Mouse (Mus musculus) limb, embryonic 13.5 days (tissue): ENCODE measurements around the gene Eya2. TPM values are rescaled to one million over a fixed set of nuclear protein-coding genes. Genes with fewer than 3 reads are reported as not detected.
A peak's percentile ranks its signal among the peaks of the same experiment; 100 is the strongest.

Experiments used
- ATAC-seq: fragments of 200-750 bp; cut with Nextera tagmentation; 2 replicates; pipeline ENCODE4 v1.8.0; 2017; ENCODE audit warnings: low read depth, moderate number of reproducible peaks, moderate TSS enrichment; ENCODE audit not compliant: low FRiP score
- H3K27ac ChIP-seq: fragments of 300-500 bp; sonication (generic); 2 replicates; pipeline ENCODE4 v1.5.1; 2015; ENCODE audit warnings: inconsistent platforms, mild to moderate bottlenecking, moderate library complexity
- H3K27me3 ChIP-seq: fragments of 300-500 bp; sonication (generic); 2 replicates; pipeline ENCODE4 v1.6.1; 2015; ENCODE audit warnings: mild to moderate bottlenecking, inconsistent platforms
- H3K36me3 ChIP-seq: fragments of 300-500 bp; sonication (generic); 2 replicates; pipeline ENCODE4 v1.6.1; 2015; ENCODE audit warnings: inconsistent platforms, mild to moderate bottlenecking, moderate library complexity
- H3K4me1 ChIP-seq: fragments of 300-500 bp; sonication (generic); 2 replicates; pipeline ENCODE4 v1.6.1; 2015; ENCODE audit warnings: inconsistent platforms
- H3K4me2 ChIP-seq: fragments of 300-500 bp; sonication (generic); replicated peaks from 2 replicates; pipeline ENCODE4 v1.6.1; 2015; ENCODE audit warnings: inconsistent platforms, mild to moderate bottlenecking, moderate library complexity
- H3K4me3 ChIP-seq: fragments of 300-500 bp; sonication (generic); 2 replicates; pipeline ENCODE4 v1.5.1; 2015; ENCODE audit warnings: moderate library complexity, mild to moderate bottlenecking, inconsistent platforms
- H3K9ac ChIP-seq: fragments of 300-500 bp; sonication (generic); 2 replicates; pipeline ENCODE4 v1.6.1; 2015; ENCODE audit warnings: mild to moderate bottlenecking, inconsistent platforms
- H3K9me3 ChIP-seq: fragments of 300-500 bp; sonication (generic); 2 replicates; pipeline ENCODE4 v1.6.1; 2016; ENCODE audit warnings: inconsistent platforms
- WGBS: fragments of 180-500 bp; shearing (Covaris S2); methylation state at CpG from one replicate; pipeline ENCODE4 v1.1.7; 2015; 5-methylcytosine and 5-hydroxymethylcytosine counted together
- polyA plus RNA-seq: library from polyadenylated mRNA; unstranded; fragments of >200 nt; fragmentation: Nextera tagmentation; extraction: Ambion mirVana; gene quantifications from 2 replicates; pipeline ENCODE4 v1.2.1, GENCODE M21; 2015

The Eya2 gene
- polyA plus RNA-seq, 1 experiment from 2014 or later, result 17.2 TPM

DNA sequence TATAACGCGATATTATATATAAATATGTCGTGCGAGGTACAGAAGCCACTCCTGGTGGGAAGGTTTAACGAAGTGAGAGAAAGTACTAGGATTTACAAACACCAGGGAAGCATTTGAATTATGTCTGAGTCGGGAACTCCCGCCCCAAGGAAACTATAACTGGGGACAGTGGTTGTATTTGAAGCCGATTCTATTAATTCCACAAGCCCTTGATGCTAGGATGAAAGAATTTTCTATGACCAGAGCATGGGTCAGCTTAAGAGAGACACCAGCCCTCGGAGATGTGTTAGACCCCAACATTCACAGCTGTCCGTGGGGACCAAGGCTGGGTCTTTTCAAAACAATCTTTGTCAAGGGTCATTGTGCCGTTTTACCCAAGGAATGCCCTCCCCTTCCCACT, 1.3 kb downstream of the Eya2 start:
- ATAC-seq, result no peak
- Histone ChIP-seq H3K4me3 (peak overlapping the region; percentile 68), H3K36me3 (no peaks in the 10 kb centered on the region), H3K9me3 (0 out of 2 replicates have a peak, but pooled peaks cover 6% of the 10 kb centered on the region), H3K4me1 (peaks cover 53% of the 10 kb centered on the region), H3K4me2 (peak overlapping the region; percentile 95), H3K9ac (peak overlapping the region; percentile 81), H3K27me3 (peaks cover 77% of the 10 kb centered on the region), H3K27ac (no peak overlapping the region)
- 12% methylated on average over 11 of the region's 11 CpGs for WGBS

DNA sequence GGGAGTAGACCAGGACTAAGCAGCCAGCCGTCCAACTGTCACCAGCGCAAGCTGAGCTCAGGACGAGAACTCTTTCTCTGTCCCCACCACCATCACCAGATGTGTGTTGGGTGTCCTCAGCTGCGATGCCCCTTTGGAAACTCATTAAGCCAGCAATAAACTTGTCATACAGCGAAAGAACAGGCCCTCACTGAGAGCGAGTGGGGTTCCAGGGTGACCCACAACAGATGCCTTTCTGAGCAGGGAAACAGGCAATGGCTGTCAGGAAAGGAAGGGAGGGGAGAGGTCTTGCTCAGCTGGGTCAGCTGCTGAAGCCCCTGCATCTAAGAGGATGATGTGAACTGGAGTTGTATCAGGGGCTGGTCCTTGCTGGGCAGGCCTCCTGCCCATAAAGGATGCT, 2.7 kb downstream of the Eya2 start:
- H3K9me3 ChIP-seq, result 0 out of 2 replicates have a peak, but pooled peaks cover 6% of the 10 kb centered on the region
- no peak for ATAC-seq
- WGBS, result 17% methylated on average over 6 of the region's 6 CpGs
- peaks cover 67% of the 10 kb centered on the region for H3K4me1 ChIP-seq
- H3K36me3 ChIP-seq, result no peaks in the 10 kb centered on the region
- H3K27ac ChIP-seq, result no peak overlapping the region
- peak overlapping the region; percentile 95 for H3K4me2 ChIP-seq
- peak overlapping the region; percentile 17 for H3K4me3 ChIP-seq
- H3K27me3 ChIP-seq, result peaks cover 78% of the 10 kb centered on the region
- peak overlapping the region; percentile 10; the same call in 1 of the 2 replicates for H3K9ac ChIP-seq

GRCm38 (mm10) chr2:165598139-165598538, 3.3 kb downstream of the Eya2 start:
- no peak for ATAC-seq
- peak overlapping the region; percentile 95 for H3K4me2 ChIP-seq
- peaks cover 78% of the 10 kb centered on the region for H3K27me3 ChIP-seq
- WGBS, result 33% methylated on average over 5 of the region's 5 CpGs
- no peaks in the 10 kb centered on the region for H3K36me3 ChIP-seq
- no peak overlapping the region for H3K27ac ChIP-seq
- H3K9me3 ChIP-seq, result 0 out of 2 replicates have a peak, but pooled peaks cover 6% of the 10 kb centered on the region
- H3K9ac ChIP-seq, result no peak overlapping the region
- peaks cover 69% of the 10 kb centered on the region for H3K4me1 ChIP-seq
- H3K4me3 ChIP-seq, result no peak overlapping the region

GRCm38 (mm10) chr2:165599566-165599965, 4.7 kb downstream of the Eya2 start:
- Histone ChIP-seq H3K4me1 (peaks cover 72% of the 10 kb centered on the region), H3K36me3 (no peaks in the 10 kb centered on the region), H3K9me3 (no peaks in the 10 kb centered on the region), H3K4me2 (peak overlapping the region; percentile 36), H3K4me3 (no peak overlapping the region), H3K27me3 (peaks cover 66% of the 10 kb centered on the region), H3K9ac (no peak overlapping the region), H3K27ac (no peak overlapping the region)
- WGBS, result 25% methylated on average over 13 of the region's 13 CpGs
- no peak for ATAC-seq

GRCm38 (mm10) chr2:165600926-165601325, 6.1 kb downstream of the Eya2 start:
- peaks cover 64% of the 10 kb centered on the region for H3K4me1 ChIP-seq
- no peak for ATAC-seq
- H3K36me3 ChIP-seq, result no peaks in the 10 kb centered on the region
- 26% methylated on average over 13 of the region's 13 CpGs for WGBS
- H3K9ac ChIP-seq, result no peak overlapping the region
- H3K27ac ChIP-seq, result peak overlapping the region; percentile 44; the same call in 1 of the 2 replicates
- peaks cover 53% of the 10 kb centered on the region for H3K27me3 ChIP-seq
- H3K4me3 ChIP-seq, result no peak overlapping the region
- no peaks in the 10 kb centered on the region for H3K9me3 ChIP-seq
- peak overlapping the region; percentile 7; the same call in 1 of the 2 replicates for H3K4me2 ChIP-seq

DNA sequence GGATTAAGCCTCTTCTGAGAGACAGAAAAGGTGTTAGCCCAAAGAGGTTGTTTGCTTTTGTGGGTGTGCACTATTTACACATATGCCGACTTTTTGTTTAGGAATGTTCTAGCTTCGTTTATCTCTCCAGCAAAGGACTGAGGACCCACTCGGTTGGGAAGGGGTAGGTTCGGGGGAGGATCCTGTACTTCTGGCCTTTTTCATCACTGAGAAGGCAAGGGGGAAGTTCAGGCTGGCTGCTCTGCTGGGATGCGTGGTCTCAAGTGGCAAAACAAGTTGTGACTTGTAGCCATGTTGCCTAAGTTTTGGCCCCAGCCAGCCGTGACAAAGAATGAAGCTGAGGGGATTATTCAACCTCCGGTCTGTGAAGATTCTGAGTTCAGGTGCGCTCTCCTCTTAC, 6.8 kb downstream of the Eya2 start:
- H3K36me3 ChIP-seq, result no peaks in the 10 kb centered on the region
- H3K4me2 ChIP-seq, result no peak overlapping the region
- WGBS, result 52% methylated on average over 8 of the region's 8 CpGs
- peaks cover 48% of the 10 kb centered on the region for H3K27me3 ChIP-seq
- H3K9me3 ChIP-seq, result no peaks in the 10 kb centered on the region
- no peak overlapping the region for H3K9ac ChIP-seq
- peaks cover 57% of the 10 kb centered on the region for H3K4me1 ChIP-seq
- H3K4me3 ChIP-seq, result no peak overlapping the region
- ATAC-seq, result no peak
- no peak overlapping the region for H3K27ac ChIP-seq

DNA sequence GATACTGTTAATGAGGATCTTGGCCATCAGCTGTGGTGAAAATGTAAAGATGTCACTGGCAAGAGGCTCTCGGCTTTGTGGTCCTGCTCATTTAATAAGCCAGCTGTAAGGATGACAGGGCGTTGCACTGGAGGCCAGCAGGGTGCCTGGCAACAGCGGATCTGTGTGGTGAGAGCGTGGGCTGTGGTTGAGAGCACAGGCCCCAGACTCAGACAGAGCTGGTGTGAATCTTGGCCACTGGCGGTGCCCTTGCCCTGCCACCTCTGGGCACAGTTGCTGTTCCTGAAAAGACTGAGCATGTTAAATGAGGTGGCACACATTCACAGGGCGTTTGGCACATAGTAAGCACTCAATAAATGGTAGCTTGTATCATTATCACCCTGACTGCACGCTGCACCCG, 8.9 kb downstream of the Eya2 start:
- peaks cover 32% of the 10 kb centered on the region; the same call in 1 of the 2 replicates for H3K27me3 ChIP-seq
- no peak overlapping the region for H3K4me2 ChIP-seq
- H3K4me3 ChIP-seq, result no peak overlapping the region
- H3K9ac ChIP-seq, result no peak overlapping the region
- H3K27ac ChIP-seq, result 0 out of 2 replicates have a peak overlapping the region, but pooled peaks have one; percentile 44
- H3K9me3 ChIP-seq, result no peaks in the 10 kb centered on the region
- H3K4me1 ChIP-seq, result peaks cover 49% of the 10 kb centered on the region
- H3K36me3 ChIP-seq, result no peaks in the 10 kb centered on the region
- ATAC-seq, result 0 out of 2 replicates have a peak, but pooled peaks have one; percentile 28
- 55% methylated on average over 8 of the region's 8 CpGs for WGBS

DNA sequence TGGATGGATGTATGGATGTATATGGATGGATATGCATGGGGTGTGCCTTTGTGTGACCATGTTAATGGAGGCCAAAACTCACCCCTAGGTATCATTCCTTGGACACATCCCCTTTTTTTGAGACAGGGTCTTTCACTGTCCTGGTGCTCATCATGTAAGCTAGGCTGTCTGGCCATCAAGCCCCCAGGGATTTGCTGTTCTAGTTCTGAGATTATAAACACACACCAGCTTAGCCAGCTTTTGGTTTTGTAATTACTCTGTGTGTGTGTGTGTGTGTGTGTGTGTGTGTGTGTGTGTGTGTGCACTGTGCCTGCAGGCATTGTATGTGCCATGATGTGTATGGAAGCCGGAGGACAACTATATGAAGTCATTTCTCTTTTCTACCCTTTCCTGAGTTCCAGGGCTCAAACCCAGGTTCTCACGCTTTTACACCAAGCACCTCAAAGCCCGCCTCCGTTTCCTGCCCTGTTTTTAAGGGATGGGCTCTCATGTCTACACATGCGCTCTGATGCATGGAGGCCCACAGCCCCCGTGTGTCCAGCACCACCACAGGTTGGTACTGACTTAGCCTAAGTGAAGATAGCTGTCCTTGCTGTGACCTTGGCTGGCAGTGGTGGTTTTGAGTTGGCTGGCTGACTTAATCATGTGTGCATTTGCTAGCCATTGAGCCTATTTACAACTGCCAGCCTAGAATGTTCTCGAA, 16.9 kb downstream of the Eya2 start:
- Histone ChIP-seq H3K9me3 (peaks cover under 1% of the 10 kb centered on the region; the same call in 1 of the 2 replicates), H3K27ac (no peak overlapping the region), H3K27me3 (0 out of 2 replicates have a peak, but pooled peaks cover 6% of the 10 kb centered on the region), H3K4me3 (no peak overlapping the region), H3K4me2 (no peak overlapping the region), H3K9ac (no peak overlapping the region), H3K4me1 (peaks cover 12% of the 10 kb centered on the region), H3K36me3 (no peaks in the 10 kb centered on the region)
- 86% methylated on average over 7 of the region's 7 CpGs for WGBS
- ATAC-seq, result no peak

- ATAC-seq, result no peak
- WGBS, result 64% methylated on average over 13 of the region's 13 CpGs
- Histone ChIP-seq H3K9me3 (peaks cover 4% of the 10 kb centered on the region; the same call in 1 of the 2 replicates), H3K36me3 (no peaks in the 10 kb centered on the region), H3K9ac (no peak overlapping the region), H3K4me2 (no peak overlapping the region; the same call in 1 of the 2 replicates), H3K4me3 (no peak overlapping the region), H3K27me3 (0 out of 2 replicates have a peak, but pooled peaks cover 3% of the 10 kb centered on the region), H3K4me1 (peaks cover 8% of the 10 kb centered on the region), H3K27ac (peak overlapping the region; percentile 48; the same call in 1 of the 2 replicates)
Observed at GRCm38 (mm10) chr2:165613741-165614339, 19.0 kb downstream of the Eya2 start.

GRCm38 (mm10) chr2:165621488-165621887, 26.7 kb downstream of the Eya2 start:
- WGBS, result 90% methylated on average over 2 of the region's 2 CpGs
- Histone ChIP-seq H3K4me2 (no peak overlapping the region), H3K4me1 (peaks cover 28% of the 10 kb centered on the region), H3K9me3 (peaks cover 4% of the 10 kb centered on the region; the same call in 1 of the 2 replicates), H3K27ac (no peak overlapping the region), H3K27me3 (no peaks in the 10 kb centered on the region), H3K4me3 (no peak overlapping the region), H3K36me3 (no peaks in the 10 kb centered on the region), H3K9ac (no peak overlapping the region)
- ATAC-seq, result no peak

DNA sequence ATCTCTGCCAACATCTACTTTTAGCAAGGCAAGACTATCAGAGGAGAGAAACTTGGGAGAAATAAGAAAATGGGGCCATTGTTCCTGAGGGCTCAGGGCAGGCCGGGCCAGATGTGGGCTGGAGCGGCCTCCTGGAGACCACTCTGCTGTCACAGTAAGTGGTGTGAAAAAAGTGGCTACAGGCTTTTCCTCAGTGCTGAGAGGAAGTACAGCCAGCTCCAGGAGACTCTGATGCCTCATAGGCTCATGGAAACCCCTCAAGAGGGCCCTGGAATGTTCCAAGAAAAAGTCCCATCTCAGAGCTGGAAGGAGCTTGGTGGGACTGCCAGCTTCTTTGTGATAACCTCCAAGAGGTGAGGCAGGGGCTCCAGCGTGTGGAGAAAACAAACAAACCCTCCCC, 27.8 kb downstream of the Eya2 start:
- no peaks in the 10 kb centered on the region for H3K27me3 ChIP-seq
- H3K9ac ChIP-seq, result no peak overlapping the region
- H3K9me3 ChIP-seq, result no peaks in the 10 kb centered on the region
- no peaks in the 10 kb centered on the region for H3K36me3 ChIP-seq
- peaks cover 28% of the 10 kb centered on the region for H3K4me1 ChIP-seq
- no peak overlapping the region for H3K4me3 ChIP-seq
- peak overlapping the region; percentile 6 for H3K27ac ChIP-seq
- WGBS, result 44% methylated on average over 3 of the region's 3 CpGs
- ATAC-seq, result no peak
- H3K4me2 ChIP-seq, result no peak overlapping the region

DNA sequence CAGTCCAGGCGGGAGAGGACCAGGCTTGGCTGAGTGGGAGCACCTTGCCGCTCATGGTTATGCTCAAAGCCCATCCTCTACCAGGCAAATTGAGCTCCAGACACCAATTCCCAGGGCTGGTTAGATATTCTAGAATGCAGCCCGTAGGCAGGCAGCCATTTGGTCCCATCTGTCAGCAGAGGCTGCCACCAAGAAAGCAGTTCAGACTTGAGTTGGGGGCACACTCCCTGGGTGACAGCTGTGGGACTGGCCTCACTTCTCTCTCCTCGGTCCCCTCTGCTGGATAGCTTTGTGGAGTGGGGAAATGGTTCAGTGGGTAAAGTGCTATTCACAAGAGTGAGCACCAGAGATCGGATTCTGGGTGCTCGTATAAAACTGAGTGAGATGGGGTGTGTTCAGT, 32.0 kb downstream of the Eya2 start:
- ATAC-seq, result no peak
- Histone ChIP-seq H3K27me3 (0 out of 2 replicates have a peak, but pooled peaks cover 6% of the 10 kb centered on the region), H3K4me3 (no peak overlapping the region), H3K9me3 (no peaks in the 10 kb centered on the region), H3K9ac (no peak overlapping the region), H3K4me1 (peaks cover 25% of the 10 kb centered on the region), H3K4me2 (no peak overlapping the region), H3K27ac (no peak overlapping the region; the same call in 1 of the 2 replicates), H3K36me3 (no peaks in the 10 kb centered on the region)
- WGBS, result 74% methylated on average over 6 of the region's 6 CpGs
